Mouse (Mus musculus) adrenal gland, adult 8-10 months (tissue): ENCODE measurements around the gene Hsd3b1. TPM values are rescaled to one million over a fixed set of nuclear protein-coding genes. Genes with fewer than 3 reads are reported as not detected.
A peak's percentile ranks its signal among the peaks of the same experiment; 100 is the strongest.
"Not testable (repeated sequence)": the region's sequence is repeated elsewhere in the genome, so short reads cannot be mapped to it uniquely, and the experiment has no call there.

Source experiments
- DNase-seq: peaks from one replicate; pipeline ENCODE4 v3.0.0; 2022
- total RNA-seq, 4 experiments: library from RNA; stranded (reverse); gene quantifications; 2 replicates each; pipeline ENCODE4 v1.2.4; 2022

Hsd3b1 gene
- over 10,000 TPM; 14,159 to 21,140 (median 16,040) TPM for total RNA-seq

GRCm38 (mm10) chr3:98859576-98859975 lies at the start of gene Hsd3b1:
Hsd3b1 (minus strand) TSS chr3:98859794.
- no peak for DNase-seq

- no peak for DNase-seq
These were observed 38.0 kb upstream of the Hsd3b1 start for GRCm38 (mm10) chr3:98897606-98898005.

DNA sequence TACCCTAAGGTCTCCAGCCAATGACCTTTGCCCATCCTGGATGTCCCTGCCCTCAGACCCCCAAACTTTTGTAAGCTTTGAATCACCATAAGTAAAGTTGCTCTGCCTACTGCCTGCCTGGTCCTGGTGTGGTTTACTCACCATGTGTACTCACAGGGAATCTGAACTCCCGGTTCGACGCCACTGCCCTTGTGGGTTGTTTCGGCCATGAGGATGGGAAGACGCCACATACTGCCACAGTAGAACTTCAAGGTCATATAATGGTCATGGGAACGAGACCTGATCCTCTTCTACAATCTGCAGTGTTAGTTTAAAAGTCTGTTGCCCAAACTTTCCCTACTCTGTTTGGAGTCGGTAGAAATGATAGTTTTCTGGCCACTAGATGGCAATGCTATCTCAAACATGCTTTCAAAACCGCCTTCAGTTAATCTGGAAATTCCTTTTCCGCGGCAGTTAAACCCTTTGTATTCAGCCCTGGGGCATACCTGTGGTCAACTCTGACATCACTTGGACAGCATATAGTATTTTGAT lies 35.5 kb upstream of the Hsd3b1 start:
- DNase-seq: no peak

GRCm38 (mm10) chr3:98893057-98893772 lies 33.6 kb upstream of the Hsd3b1 start, which contains the start of gene Hao2:
Hao2 (minus strand) TSS chr3:98893239.
- DNase-seq: no peak

GRCm38 (mm10) chr3:98890430-98890829 lies 30.8 kb upstream of the Hsd3b1 start:
- DNase-seq: no peak

- DNase-seq: peak; percentile 71
These were observed 28.6 kb upstream of the Hsd3b1 start for GRCm38 (mm10) chr3:98888206-98888605.

- no peak for DNase-seq
These were observed 21.2 kb upstream of the Hsd3b1 start for GRCm38 (mm10) chr3:98880831-98881230.

DNA sequence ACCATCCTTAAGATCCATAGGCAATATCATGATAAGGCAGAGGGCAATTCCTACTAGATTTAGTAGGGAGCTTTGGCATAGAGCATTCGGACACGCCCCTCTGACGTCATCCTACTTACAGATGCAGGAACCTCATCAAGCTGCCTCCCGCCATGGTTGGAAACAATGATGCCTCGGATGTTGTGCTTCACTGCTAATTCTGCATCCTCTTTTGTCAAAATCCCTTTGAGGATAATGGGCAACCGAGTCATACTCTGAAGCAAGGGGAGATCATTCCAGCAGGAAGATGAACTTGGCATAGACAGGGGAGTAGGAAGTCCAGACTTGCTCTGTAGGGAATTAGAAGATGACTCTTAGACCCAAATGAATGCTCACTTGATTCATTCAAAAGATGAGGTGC lies 20.6 kb upstream of the Hsd3b1 start:
- no peak for DNase-seq

- DNase-seq: no peak
These were observed 8.6 kb upstream of the Hsd3b1 start for GRCm38 (mm10) chr3:98868219-98868618.

DNA sequence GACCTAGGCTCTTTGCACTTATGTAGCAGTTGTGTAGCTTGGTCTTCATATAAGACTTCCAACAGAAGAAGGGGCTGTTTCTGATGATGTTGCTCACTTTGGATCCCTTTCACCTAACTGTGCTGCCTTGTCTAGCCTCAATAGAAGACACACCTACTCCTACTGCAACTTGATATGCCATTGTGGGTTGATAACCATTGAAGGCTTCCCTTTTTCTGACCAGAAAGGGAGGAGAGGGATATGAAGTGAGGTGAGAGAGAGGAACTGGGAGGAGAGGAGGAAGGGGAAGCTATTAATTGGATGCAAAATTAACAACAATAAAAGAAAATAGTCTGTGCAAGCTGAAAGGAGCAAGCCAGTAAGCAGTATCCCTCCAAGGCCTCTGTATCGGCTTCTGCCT lies 3.2 kb upstream of the Hsd3b1 start:
- DNase-seq: no peak

DNA sequence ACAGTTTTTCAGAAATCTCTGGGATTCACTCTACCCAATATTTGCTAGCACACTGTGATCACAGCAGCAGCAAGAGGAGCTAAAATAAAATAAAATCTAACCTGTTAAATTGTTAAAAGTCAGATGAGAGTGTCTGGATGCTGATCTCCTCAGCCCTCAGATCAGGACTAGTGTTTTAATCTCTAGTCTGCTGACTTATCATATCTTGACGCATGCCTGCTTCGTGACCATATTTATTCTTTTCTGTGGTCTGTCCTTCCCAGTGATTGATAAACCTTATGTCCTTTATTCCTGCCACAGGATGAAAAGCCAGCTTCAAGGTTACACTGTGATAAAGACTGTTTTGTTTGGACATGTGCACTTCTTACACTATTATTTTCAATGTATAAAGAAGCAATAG lies 1.5 kb downstream of the Hsd3b1 start:
- DNase-seq: peak; percentile 57

GRCm38 (mm10) chr3:98856892-98857291 lies 2.7 kb downstream of the Hsd3b1 start:
- no peak for DNase-seq

- DNase-seq: no peak
These were observed 4.4 kb downstream of the Hsd3b1 start for GRCm38 (mm10) chr3:98855160-98855559.

DNA sequence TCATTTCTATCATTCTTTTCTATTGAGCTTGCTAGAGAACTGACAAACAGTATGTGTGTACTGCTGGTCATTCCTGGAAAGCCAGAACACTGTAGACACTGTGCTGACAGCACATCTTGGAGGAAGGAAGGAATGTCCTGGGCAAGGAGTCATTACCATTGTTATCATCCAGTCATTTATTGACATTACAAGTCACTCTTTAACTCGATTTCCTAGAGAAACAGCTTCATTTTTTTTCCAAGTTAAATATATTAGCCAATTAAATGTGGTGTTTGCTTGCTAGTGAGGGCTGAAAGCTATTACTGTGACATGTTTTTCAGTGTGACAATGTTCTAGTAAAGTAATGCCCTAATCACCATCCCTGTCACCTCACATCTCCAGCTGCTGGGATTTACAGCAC lies 5.9 kb downstream of the Hsd3b1 start:
- DNase-seq: no peak

DNA sequence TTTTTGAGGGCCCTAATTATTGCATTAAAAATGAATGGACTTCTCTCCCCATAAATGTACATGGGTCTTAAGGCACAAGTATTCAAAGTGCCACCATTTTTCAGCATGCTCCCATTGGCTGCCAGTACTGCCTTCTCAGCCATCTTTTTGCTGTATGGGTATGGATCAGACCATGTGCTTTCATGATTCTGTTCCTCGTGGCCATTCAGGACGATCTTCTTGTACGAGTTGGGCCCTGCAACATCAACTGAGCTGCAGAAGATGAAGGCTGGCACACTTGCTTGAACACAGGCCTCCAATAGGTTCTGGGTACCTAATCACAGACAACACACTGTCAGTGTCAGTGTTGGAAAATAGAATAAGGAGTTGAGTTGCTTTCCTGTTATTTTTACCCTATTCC lies 6.5 kb downstream of the Hsd3b1 start:
- DNase-seq: peak; percentile 19

GRCm38 (mm10) chr3:98852631-98853030 lies 7.0 kb downstream of the Hsd3b1 start:
- peak; percentile 44 for DNase-seq

DNA sequence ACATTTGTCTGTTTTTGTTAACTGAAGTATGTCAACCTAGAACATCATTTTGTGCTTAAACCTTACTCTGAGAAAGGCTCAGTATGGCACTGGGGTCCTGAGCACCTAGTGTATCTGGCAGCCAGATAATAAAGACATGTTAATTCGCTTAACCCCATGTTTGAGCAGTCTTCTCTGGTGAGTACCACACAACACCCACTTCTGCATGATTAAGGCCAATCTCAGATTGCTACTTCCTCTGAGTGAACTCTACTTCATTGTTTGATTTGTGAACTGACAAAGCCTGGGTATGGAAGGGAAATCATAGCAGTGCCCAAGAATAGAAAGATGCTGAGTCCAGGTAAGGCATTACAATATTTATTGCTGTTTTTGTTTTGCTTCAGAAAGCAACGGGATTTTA lies 7.7 kb downstream of the Hsd3b1 start:
- peak; percentile 14 for DNase-seq

- DNase-seq: peak; percentile 40
These were observed 9.3 kb downstream of the Hsd3b1 start for GRCm38 (mm10) chr3:98850262-98850661.

- DNase-seq: no peak
These were observed 10.7 kb downstream of the Hsd3b1 start for GRCm38 (mm10) chr3:98848898-98849297.

- no peak for DNase-seq
These were observed 45.4 kb downstream of the Hsd3b1 start, which contains the start of gene Hsd3b6 for GRCm38 (mm10) chr3:98814101-98814670. Hsd3b6 (minus strand) TSS chr3:98814443.

- not testable (repeated sequence) for DNase-seq
These were observed 46.9 kb downstream of the Hsd3b1 start for GRCm38 (mm10) chr3:98812653-98813052.

DNA sequence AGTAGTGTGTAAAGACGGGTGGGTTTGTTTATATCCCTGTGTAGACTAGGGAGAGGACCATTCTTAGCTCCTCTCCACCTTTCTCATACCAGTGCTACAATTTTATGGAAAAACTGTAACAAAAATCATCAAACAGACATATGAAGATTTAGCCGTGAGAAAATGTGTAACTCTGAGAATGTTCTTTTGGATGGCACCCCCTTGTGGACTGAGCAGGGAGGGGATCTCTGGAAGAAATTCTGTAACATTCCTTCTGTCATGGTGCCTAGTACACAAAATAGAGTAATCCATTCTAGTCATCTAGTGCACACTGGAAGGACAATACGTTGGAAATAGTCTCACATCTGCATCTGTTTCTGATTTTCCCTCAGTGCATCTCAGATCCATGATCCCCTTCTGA lies 54.6 kb downstream of the Hsd3b1 start:
- not testable (repeated sequence) for DNase-seq
